22 mouse cellular contexts compared by ENCODE assay signal in genomic region chr13:119722447-119722846, GRCm38 (mm10).
DNase-seq lines count a peak whose midpoint lies in the region; ATAC-seq lines count a peak whose summit lies in the region.
"Had no signal": no experiment of that assay in that cellular context is flagged by ENCODE, and none has a peak within 500 bp of the region (broad histone marks: within the 10 kb centered on the region; RNA-seq: fewer than 3 reads in every experiment).

No protein-coding gene starts in this region.

- no peak for DNase-seq in frontal cortex, postnatal 36 days (ENCODE audit: low spot score in 2 of 2)
- DNase-seq in 3T3-L1 (ENCODE audit: low read depth, low spot score): peak; percentile 87
- DNase-seq in Muller cell, postnatal 12 days (ENCODE audit: inconsistent ontology term): peak; percentile 27
- peak; percentile 48 for DNase-seq in brain, adult 2 months (ENCODE audit: low read depth, low spot score)
- DNase-seq in spleen, postnatal 4 days (ENCODE audit: low spot score in 2 of 2): no peak
- DNase-seq in layer of hippocampus, adult 11-12 months (ENCODE audit: low spot score): no peak
- no peak for DNase-seq in thymus, postnatal 4 days
- DNase-seq: adrenal gland, adult 8-10 months; adrenal gland, postnatal 25 days; cerebellum, adult 18-20 months; cerebellum, adult 9-10 months; cerebellum, postnatal 14 days; gastrocnemius, postnatal 25 days; heart, adult 18-20 months; heart, postnatal 10 days; heart, postnatal 36 days had no signal

- peak; percentile 69 for ATAC-seq in frontal cortex, adult (ENCODE audit: low TSS enrichment)
- ATAC-seq: activated CD4-positive, CD25-positive, alpha-beta regulatory T cell, adult 4 months; forebrain, embryonic 13.5 days; forebrain, embryonic 16.5 days; hindbrain, embryonic 16.5 days; intestine, embryonic 15.5 days had no signal

Comparison
In these comparisons a context has a peak if more than half of its experiments do, and no peak if none do; other contexts are left out.
1. DNase-seq: peak in 3T3-L1 (single experiment), Muller cell, postnatal 12 days (single experiment) and brain, adult 2 months (single experiment); none in frontal cortex, postnatal 36 days (0 of 2), spleen, postnatal 4 days (0 of 2), layer of hippocampus, adult 11-12 months (single experiment) and thymus, postnatal 4 days (single experiment).